Comparison of ENCODE assay signal across 12 mouse cellular contexts in genomic region chr17:29769143-29769542, GRCm38 (mm10). TPM values are rescaled to one million over a fixed set of nuclear protein-coding genes. Genes with fewer than 3 reads are reported as not detected.
DNase-seq lines count a peak whose midpoint lies in the region; ATAC-seq and TF ChIP-seq lines count a peak whose summit lies in the region.
"Had no signal": no experiment of that assay in that cellular context is flagged by ENCODE, and none has a peak within 500 bp of the region (broad histone marks: within the 10 kb centered on the region; RNA-seq: fewer than 3 reads in every experiment).

No protein-coding gene starts in this region.

- no peak for TF ChIP-seq CTCF in E14TG2a.4 (conservative IDR thresholded peaks at IDR 0.05; ENCODE audit: low read length)

- H3K4me2 ChIP-seq in kidney, embryonic 14.5 days (replicated peaks; ENCODE audit: low read depth, low read length) = no peak overlapping the region
- H3K4me2 ChIP-seq in midbrain, embryonic 15.5 days = no peak overlapping the region
- H3K4me2 ChIP-seq: forebrain, embryonic 12.5 days had no signal

- H3K27me3 ChIP-seq in E14TG2a.4 (ENCODE audit: insufficient read depth, low read length) = peaks cover 22% of the 10 kb centered on the region
- no peaks in the 10 kb centered on the region for H3K27me3 ChIP-seq in kidney, embryonic 14.5 days (ENCODE audit: control insufficient read depth, insufficient read depth, low read length)
- no peaks in the 10 kb centered on the region for H3K27me3 ChIP-seq in midbrain, embryonic 15.5 days (replicated peaks)

- no peaks in the 10 kb centered on the region for H3K36me3 ChIP-seq in E14TG2a.4 (ENCODE audit: insufficient read depth, low read length)
- no peaks in the 10 kb centered on the region for H3K36me3 ChIP-seq in kidney, embryonic 14.5 days (ENCODE audit: control insufficient read depth, insufficient read depth, low read length)
- H3K36me3 ChIP-seq in midbrain, embryonic 15.5 days (replicated peaks) = no peaks in the 10 kb centered on the region
- H3K36me3 ChIP-seq: forebrain, embryonic 12.5 days had no signal

- peak; percentile 95 for ATAC-seq in inflammation-experienced regulatory T-cells, adult 6 months
- ATAC-seq in kidney, embryonic 14.5 days (ENCODE audit: low FRiP score, low TSS enrichment) = no peak
- no peak for ATAC-seq in midbrain, embryonic 15.5 days (replicated peaks)

- no peaks in the 10 kb centered on the region for H3K9me3 ChIP-seq in E14TG2a.4 (ENCODE audit: low read length)
- no peaks in the 10 kb centered on the region for H3K9me3 ChIP-seq in kidney, embryonic 14.5 days (ENCODE audit: control insufficient read depth, low read length)
- no peaks in the 10 kb centered on the region for H3K9me3 ChIP-seq in midbrain, embryonic 15.5 days
- H3K9me3 ChIP-seq: forebrain, embryonic 12.5 days had no signal

- WGBS in kidney, embryonic 14.5 days = 47% methylated on average over 7 of the region's 7 CpGs
- 66% methylated on average over 7 of the region's 7 CpGs for WGBS in midbrain, embryonic 15.5 days

- H3K4me3 ChIP-seq in E14TG2a.4 (replicated peaks; ENCODE audit: low read length) = peak overlapping the region; percentile 52
- no peak overlapping the region for H3K4me3 ChIP-seq in kidney, embryonic 14.5 days (ENCODE audit: low read length)
- H3K4me3 ChIP-seq in midbrain, embryonic 15.5 days = no peak overlapping the region
- H3K4me3 ChIP-seq: forebrain, embryonic 12.5 days had no signal

- no peak overlapping the region for H3K9ac ChIP-seq in kidney, embryonic 14.5 days (ENCODE audit: low read depth, low read length)
- H3K9ac ChIP-seq in midbrain, embryonic 15.5 days = no peak overlapping the region
- H3K9ac ChIP-seq: forebrain, embryonic 12.5 days had no signal

- peaks cover 37% of the 10 kb centered on the region for H3K4me1 ChIP-seq in E14TG2a.4 (replicated peaks; ENCODE audit: low read depth, low read length)
- H3K4me1 ChIP-seq in kidney, embryonic 14.5 days (ENCODE audit: control insufficient read depth, insufficient read depth, low read length) = 0 out of 2 replicates have a peak, but pooled peaks cover 5% of the 10 kb centered on the region
- no peaks in the 10 kb centered on the region for H3K4me1 ChIP-seq in midbrain, embryonic 15.5 days
- H3K4me1 ChIP-seq: forebrain, embryonic 12.5 days had no signal

- intact Hi-C loops in left cerebral cortex, postnatal 25 days (cut with DNase I) = no loop called here

- no peak overlapping the region for H3K27ac ChIP-seq in kidney, embryonic 14.5 days (ENCODE audit: low read depth, low read length)
- H3K27ac ChIP-seq in midbrain, embryonic 15.5 days = no peak overlapping the region
- H3K27ac ChIP-seq: forebrain, embryonic 12.5 days had no signal

- peak; percentile 20 for DNase-seq in 3134 (ENCODE audit: extremely low read depth, insufficient read length, low spot score)
- DNase-seq in skeletal muscle tissue, adult 2 months (ENCODE audit: low read depth, low spot score) = peak; percentile 13
- no peak for DNase-seq in left cerebral cortex, postnatal 25 days (ENCODE audit: low spot score in 2 of 2)
- DNase-seq in layer of hippocampus, adult 8-10 months (ENCODE audit: low spot score in 2 of 2) = no peak
- DNase-seq: cerebellum, adult 18-20 months; heart, postnatal 14 days; kidney, postnatal 10 days had no signal

RNA-seq across cellular contexts. Expression of gene Ccdc167, which starts 52.3 kb away (rescaled TPM):
- polyA plus RNA-seq in inflammation-experienced regulatory T-cells, adult 6 months (2017; shearing (Covaris generic)) = 10 to 100 TPM in 1 of 3 experiments, 1 to 10 TPM in 2; 5.5 to 12.3 (median 8.5) TPM
- 14.8 and 17.5 TPM in 2 replicates for polyA plus RNA-seq in kidney, embryonic 14.5 days (2014; fragmentation: Nextera tagmentation; extraction: Ambion mirVana)
- polyA plus RNA-seq in midbrain, embryonic 15.5 days (2015; fragmentation: Nextera tagmentation; extraction: Ambion mirVana) = 9.3 and 10.4 TPM in 2 replicates
- 10 to 100 TPM; 16.2 to 16.9 TPM for total RNA-seq in left cerebral cortex, postnatal 25 days (2021)
- total RNA-seq in layer of hippocampus, adult 8-10 months (2022) = 10 to 100 TPM; 17.0 to 25.2 (median 23.1) TPM

Comparison
In these comparisons a context has a peak if more than half of its experiments do, and no peak if none do; other contexts are left out.
1. DNase-seq: peak in 3134 (single experiment) and skeletal muscle tissue, adult 2 months (single experiment); none in left cerebral cortex, postnatal 25 days (0 of 2) and layer of hippocampus, adult 8-10 months (0 of 2).